Mouse (Mus musculus) heart, embryonic 13.5 days (tissue): Measurements from ENCODE around the gene Teddm1a. TPM values are rescaled to one million over a fixed set of nuclear protein-coding genes. Genes with fewer than 3 reads are reported as not detected.

Source experiments
- ATAC-seq: fragments of 200-750 bp; cut with Nextera tagmentation; 2 replicates; pipeline ENCODE4 v1.8.0; 2017; ENCODE audit warnings: moderate TSS enrichment; ENCODE audit not compliant: insufficient number of reproducible peaks, low FRiP score, low TSS enrichment; ENCODE audit errors: extremely low read depth
- H3K27ac ChIP-seq: fragments of 300-500 bp; sonication (generic); replicated peaks from 2 replicates; pipeline ENCODE4 v1.5.1; 2015; ENCODE audit warnings: moderate library complexity, mild to moderate bottlenecking, inconsistent platforms
- H3K27me3 ChIP-seq: fragments of 300-500 bp; sonication (generic); replicated peaks from 2 replicates; pipeline ENCODE4 v1.6.1; 2015; ENCODE audit warnings: mild to moderate bottlenecking, inconsistent platforms
- H3K36me3 ChIP-seq: fragments of 300-500 bp; sonication (generic); 2 replicates; pipeline ENCODE4 v1.6.1; 2015; ENCODE audit warnings: mild to moderate bottlenecking, inconsistent platforms
- H3K4me1 ChIP-seq: fragments of 300-500 bp; sonication (generic); 2 replicates; pipeline ENCODE4 v1.6.1; 2015; ENCODE audit warnings: inconsistent platforms
- H3K4me2 ChIP-seq: fragments of 300-500 bp; sonication (generic); 2 replicates; pipeline ENCODE4 v1.6.1; 2015; ENCODE audit warnings: inconsistent platforms, mild to moderate bottlenecking, moderate library complexity
- H3K4me3 ChIP-seq: fragments of 300-500 bp; sonication (generic); 2 replicates; pipeline ENCODE4 v1.5.1; 2015; ENCODE audit warnings: moderate library complexity, mild to moderate bottlenecking, inconsistent platforms
- H3K9ac ChIP-seq: fragments of 300-500 bp; sonication (generic); 2 replicates; pipeline ENCODE4 v1.6.1; 2015; ENCODE audit warnings: inconsistent platforms, mild to moderate bottlenecking, moderate library complexity
- H3K9me3 ChIP-seq: fragments of 300-500 bp; sonication (generic); 2 replicates; pipeline ENCODE4 v1.6.1; 2016; ENCODE audit warnings: inconsistent platforms
- WGBS: fragments of 180-500 bp; shearing (Covaris S2); methylation state at CpG from one replicate; pipeline ENCODE4 v1.1.7; 2015; ENCODE audit warnings: mixed read lengths; 5-methylcytosine and 5-hydroxymethylcytosine counted together
- microRNA-seq: library from miRNA; unstranded; fragments of <30 nt; microRNA quantifications from one replicate; pipeline ENCODE4, GENCODE M21; 2016
- polyA plus RNA-seq: library from polyadenylated mRNA; unstranded; fragments of >200 nt; fragmentation: Nextera tagmentation; extraction: Ambion mirVana; gene quantifications from 2 replicates; pipeline ENCODE4 v1.2.1, GENCODE M21; 2015

Teddm1a gene
- polyA plus RNA-seq, 1 experiment from 2014 or later: not detected

DNA sequence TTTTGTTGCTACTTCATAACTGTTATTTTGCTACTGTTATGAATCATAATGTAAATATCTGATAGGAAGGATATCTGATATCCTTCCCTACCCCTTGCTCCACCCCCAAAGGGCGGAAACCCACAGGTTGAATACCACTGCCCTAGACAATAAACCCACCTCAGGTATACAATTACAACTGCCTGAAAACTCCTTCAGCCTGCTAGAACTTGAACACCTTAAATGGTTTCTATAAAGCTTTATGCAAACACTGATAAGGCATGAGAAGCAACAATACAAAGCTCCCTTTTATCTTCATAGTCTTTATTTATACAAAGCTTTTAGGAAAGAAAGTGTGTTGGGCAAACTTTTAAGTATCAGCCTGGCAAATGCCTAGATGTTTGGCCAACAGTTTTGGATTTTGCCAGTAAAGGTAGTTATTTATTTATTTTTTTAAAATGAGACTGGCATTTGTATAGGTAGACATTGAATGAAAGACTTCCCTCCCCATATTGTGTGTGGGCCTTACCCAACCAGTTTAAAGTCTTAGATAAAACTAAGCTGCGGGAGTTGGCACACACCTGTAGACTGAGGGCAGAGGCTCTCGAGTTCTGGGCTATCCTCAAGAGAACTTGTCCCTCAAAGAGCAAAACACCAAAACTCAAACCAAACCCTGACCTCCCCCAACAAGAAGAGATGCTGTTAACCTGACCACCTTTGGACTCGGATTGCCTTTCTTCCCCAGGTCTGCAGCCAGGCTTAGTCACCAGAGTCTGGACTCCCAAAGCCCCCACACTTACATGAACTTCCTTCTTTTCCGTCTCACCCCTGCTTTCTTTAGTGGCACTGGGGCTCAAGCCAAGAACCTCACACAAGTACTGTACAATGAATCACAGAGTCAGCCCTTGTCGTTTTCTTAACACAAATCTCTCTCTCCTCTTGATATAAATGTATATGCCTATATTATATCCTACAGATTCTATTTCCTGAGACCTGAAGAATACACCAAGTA lies 33.1 kb downstream of the Teddm1a start:
- Histone ChIP-seq H3K27ac (no peak overlapping the region), H3K36me3 (no peaks in the 10 kb centered on the region), H3K4me1 (peaks cover 11% of the 10 kb centered on the region), H3K4me2 (no peak overlapping the region), H3K9me3 (no peaks in the 10 kb centered on the region), H3K9ac (no peak overlapping the region), H3K27me3 (no peaks in the 10 kb centered on the region), H3K4me3 (no peak overlapping the region)
- no peak for ATAC-seq
- 78% methylated on average over 6 of the region's 6 CpGs for WGBS

DNA sequence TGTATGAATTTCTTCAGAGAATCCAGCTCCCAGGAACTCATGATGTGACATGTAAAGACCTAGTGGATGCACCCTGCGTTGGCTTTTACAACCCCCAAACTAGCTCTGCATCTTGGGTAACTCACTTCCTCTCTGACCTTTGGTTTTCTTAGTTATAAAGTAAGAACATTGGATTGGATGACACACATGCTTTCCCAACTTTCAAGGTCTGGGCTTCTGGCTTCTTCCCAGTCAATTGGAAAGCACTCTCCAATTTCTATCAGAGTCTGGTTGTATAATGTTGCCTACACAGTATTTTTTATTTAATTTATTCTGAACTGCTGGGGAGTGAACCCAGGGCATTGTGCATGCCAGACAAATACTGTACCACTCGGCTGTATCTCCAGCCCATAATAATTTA lies 38.9 kb downstream of the Teddm1a start:
- Histone ChIP-seq H3K9me3 (no peaks in the 10 kb centered on the region), H3K4me2 (no peak overlapping the region), H3K27me3 (no peaks in the 10 kb centered on the region), H3K9ac (no peak overlapping the region), H3K4me1 (no peaks in the 10 kb centered on the region), H3K27ac (no peak overlapping the region), H3K4me3 (no peak overlapping the region), H3K36me3 (no peaks in the 10 kb centered on the region)
- no peak for ATAC-seq
- WGBS: 79% methylated on average over 2 of the region's 2 CpGs

GRCm38 (mm10) chr1:153933772-153934171 lies 42.2 kb downstream of the Teddm1a start:
- H3K27ac ChIP-seq: no peak overlapping the region
- no peaks in the 10 kb centered on the region for H3K27me3 ChIP-seq
- no peak overlapping the region for H3K4me3 ChIP-seq
- ATAC-seq: no peak
- H3K4me2 ChIP-seq: no peak overlapping the region
- no peak overlapping the region for H3K9ac ChIP-seq
- WGBS: 29% methylated on average over 1 of the region's 1 CpGs
- H3K36me3 ChIP-seq: no peaks in the 10 kb centered on the region
- no peaks in the 10 kb centered on the region for H3K4me1 ChIP-seq
- H3K9me3 ChIP-seq: no peaks in the 10 kb centered on the region

DNA sequence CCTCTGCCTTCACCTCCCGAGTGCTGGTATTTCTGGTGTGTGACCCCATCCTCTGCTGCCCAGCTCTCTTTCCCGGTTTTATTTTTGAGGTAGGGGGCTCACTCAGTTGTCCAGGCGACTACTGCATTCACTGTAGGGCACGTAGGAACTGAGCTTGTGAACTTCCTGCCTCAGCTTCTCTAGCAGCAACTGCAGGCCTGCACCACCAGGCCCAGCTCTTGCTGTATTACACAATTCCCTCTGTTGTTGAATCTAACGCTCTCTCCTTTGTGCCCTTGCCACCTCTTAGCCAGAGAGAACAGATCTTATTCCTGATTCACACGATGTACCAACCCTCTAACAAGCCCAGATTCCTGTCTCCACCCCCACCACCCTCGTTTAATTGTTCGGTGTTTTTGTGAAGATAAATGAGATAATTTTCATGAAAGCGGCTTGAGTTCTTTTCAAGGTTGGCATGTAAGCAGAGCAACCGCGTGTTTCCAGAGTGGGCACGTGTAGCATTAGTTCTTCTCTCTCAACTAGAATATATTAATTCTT lies 44.4 kb downstream of the Teddm1a start:
- no peaks in the 10 kb centered on the region for H3K9me3 ChIP-seq
- no peak overlapping the region for H3K27ac ChIP-seq
- no peaks in the 10 kb centered on the region for H3K27me3 ChIP-seq
- H3K4me1 ChIP-seq: no peaks in the 10 kb centered on the region
- H3K9ac ChIP-seq: no peak overlapping the region
- no peak overlapping the region for H3K4me2 ChIP-seq
- 72% methylated on average over 12 of the region's 12 CpGs for WGBS
- no peak for ATAC-seq
- no peak overlapping the region for H3K4me3 ChIP-seq
- no peaks in the 10 kb centered on the region for H3K36me3 ChIP-seq

DNA sequence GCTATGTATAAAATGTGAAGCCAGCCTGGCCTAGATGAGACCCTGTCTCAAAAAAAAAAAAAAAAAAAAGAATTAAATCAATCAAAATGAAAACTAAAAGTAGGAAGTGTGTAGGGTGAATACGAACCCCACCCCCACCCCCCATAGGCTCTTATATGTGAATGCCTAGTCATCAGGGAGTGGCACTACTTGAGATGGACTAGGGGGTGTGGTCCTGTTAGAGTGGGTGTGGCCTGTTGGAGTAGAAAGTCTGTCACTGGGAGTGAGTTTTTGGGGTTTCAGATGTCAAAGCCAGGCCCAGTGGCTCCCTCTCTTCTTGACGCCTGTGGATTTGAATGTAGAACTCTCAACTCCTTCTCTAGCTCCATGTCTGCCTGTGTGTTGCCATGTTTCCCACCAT lies 45.5 kb downstream of the Teddm1a start:
- ATAC-seq: no peak
- H3K4me1 ChIP-seq: no peaks in the 10 kb centered on the region
- no peaks in the 10 kb centered on the region for H3K27me3 ChIP-seq
- H3K9ac ChIP-seq: no peak overlapping the region
- no peaks in the 10 kb centered on the region for H3K9me3 ChIP-seq
- no peak overlapping the region for H3K4me2 ChIP-seq
- H3K36me3 ChIP-seq: no peaks in the 10 kb centered on the region
- H3K4me3 ChIP-seq: no peak overlapping the region
- WGBS: 94% methylated on average over 2 of the region's 2 CpGs
- H3K27ac ChIP-seq: no peak overlapping the region

- ATAC-seq: no peak
- H3K4me3 ChIP-seq: no peak overlapping the region
- H3K9ac ChIP-seq: no peak overlapping the region
- no peaks in the 10 kb centered on the region for H3K9me3 ChIP-seq
- 72% methylated on average over 2 of the region's 2 CpGs for WGBS
- H3K36me3 ChIP-seq: no peaks in the 10 kb centered on the region
- no peak overlapping the region for H3K27ac ChIP-seq
- H3K4me1 ChIP-seq: no peaks in the 10 kb centered on the region
- no peaks in the 10 kb centered on the region for H3K27me3 ChIP-seq
- H3K4me2 ChIP-seq: no peak overlapping the region
Measured at GRCm38 (mm10) chr1:153940986-153941385, 49.4 kb downstream of the Teddm1a start.

Small RNA genes lying within 50 kb of the gene (microRNA-seq; reads per million reads assigned to microRNA genes)
- gene Mir8114: 13.9 reads per million, percentile 30 among the genes with 10 or more reads in this experiment

Other genes with a start within 250 kb of the Teddm1a start
- gene Rgs8, start 238.7 kb upstream of the Teddm1a start, polyA plus RNA-seq: 0.56 and 0.60 TPM in 2 replicates
- gene Rgs16, start 151.4 kb upstream of the Teddm1a start, polyA plus RNA-seq: 5.7 and 6.8 TPM in 2 replicates
- 13.9 and 17.3 TPM in 2 replicates for gene Rnasel, start 142.3 kb upstream of the Teddm1a start, polyA plus RNA-seq
- gene Rgsl1, start 47.6 kb upstream of the Teddm1a start, polyA plus RNA-seq: not detected in 2 replicates
- 0.08 and 0.15 TPM in 2 replicates for gene Teddm1b, start 17.4 kb upstream of the Teddm1a start, polyA plus RNA-seq
- gene Glul, start 8.2 kb downstream of the Teddm1a start, polyA plus RNA-seq: 63.4 and 67.3 TPM in 2 replicates
- 0.28 and 0.42 TPM in 2 replicates for gene Teddm2, start 8.5 kb downstream of the Teddm1a start, polyA plus RNA-seq